Mouse (Mus musculus): ENCODE measurements around the gene Mdh2. TPM values are rescaled to one million over a fixed set of nuclear protein-coding genes. Genes with fewer than 3 reads are reported as not detected.
A peak's percentile ranks its signal among the peaks of the same experiment; 100 is the strongest.

Mdh2 gene
- polyA plus RNA-seq, 1 experiment from 2014 or later: 873 TPM

DNA sequence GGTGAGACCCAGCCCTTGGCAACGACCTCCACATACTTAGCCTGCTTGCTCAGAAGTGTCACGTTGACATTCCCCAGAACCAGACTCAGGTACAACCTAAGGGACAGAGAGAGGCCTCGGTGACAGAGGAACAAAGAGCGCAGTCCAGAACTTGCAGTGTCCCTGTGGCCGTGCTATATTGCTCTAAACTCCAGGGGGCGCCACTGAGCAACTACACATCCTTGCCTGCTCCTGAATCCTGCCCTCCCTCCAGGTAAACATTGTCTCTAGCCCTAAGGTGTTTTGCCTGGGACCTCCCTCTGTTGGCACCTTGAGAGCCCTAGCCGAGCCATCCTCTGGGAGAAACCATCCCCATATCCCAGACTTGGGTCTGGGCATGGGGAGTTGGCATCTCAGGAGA lies 41.1 kb upstream of the Mdh2 start:
- peaks cover 33% of the 10 kb centered on the region for H3K36me3 ChIP-seq (ENCODE audit: control insufficient read depth, insufficient read depth, low read length)

GRCm38 (mm10) chr5:135738266-135738665 lies 40.0 kb upstream of the Mdh2 start:
- Histone ChIP-seq H3K4me3 (ENCODE audit: low read length) (no peak overlapping the region), H3K4me1 (ENCODE audit: control insufficient read depth, insufficient read depth, low read length) (peaks cover 14% of the 10 kb centered on the region), H3K9ac (ENCODE audit: low read depth, low read length) (no peak overlapping the region), H3K27ac (ENCODE audit: low read length) (no peak overlapping the region), H3K4me2 (ENCODE audit: low read depth, low read length) (no peak overlapping the region), H3K9me3 (ENCODE audit: control insufficient read depth, low read length) (no peaks in the 10 kb centered on the region), H3K27me3 (replicated peaks; ENCODE audit: control insufficient read depth, insufficient read depth, low read length) (no peaks in the 10 kb centered on the region), H3K36me3 (ENCODE audit: control insufficient read depth, insufficient read depth, low read length) (peaks cover 27% of the 10 kb centered on the region)
- WGBS: 24% methylated on average over 6 of the region's 6 CpGs
- no peak for ATAC-seq

More for the DNA sequence above, 41.1 kb upstream of the Mdh2 start:
- Histone ChIP-seq H3K4me1 (ENCODE audit: control insufficient read depth, insufficient read depth, low read length) (peaks cover 7% of the 10 kb centered on the region), H3K4me2 (ENCODE audit: low read depth, low read length) (no peak overlapping the region), H3K9ac (ENCODE audit: low read depth, low read length) (no peak overlapping the region), H3K9me3 (ENCODE audit: control insufficient read depth, low read length) (no peaks in the 10 kb centered on the region), H3K27ac (ENCODE audit: low read length) (no peak overlapping the region), H3K27me3 (replicated peaks; ENCODE audit: control insufficient read depth, insufficient read depth, low read length) (no peaks in the 10 kb centered on the region), H3K4me3 (ENCODE audit: low read length) (no peak overlapping the region)
- WGBS: 79% methylated on average over 7 of the region's 7 CpGs
- no peak for ATAC-seq

DNA sequence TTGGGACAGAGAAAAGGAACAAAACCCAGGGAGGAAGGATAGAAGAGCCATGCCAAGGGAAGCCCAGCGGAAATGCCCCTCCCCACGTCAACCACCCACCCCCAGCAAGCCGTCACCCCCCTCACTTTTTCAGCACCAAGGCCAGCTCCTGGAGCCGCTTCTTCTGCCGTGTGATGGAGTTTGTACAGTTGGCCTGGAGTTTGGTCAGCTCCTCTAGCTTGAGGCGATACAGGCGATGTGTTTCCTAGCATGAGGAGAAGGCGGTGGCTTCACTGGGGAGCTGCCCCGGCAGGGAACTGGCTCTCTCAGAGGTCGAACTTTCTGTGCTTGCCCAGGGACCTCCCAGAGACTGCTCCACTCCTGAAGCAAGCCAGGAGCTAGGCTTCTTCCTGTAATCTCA lies 36.1 kb upstream of the Mdh2 start:
- no peaks in the 10 kb centered on the region for H3K36me3 ChIP-seq (ENCODE audit: control insufficient read depth, insufficient read depth, low read length)
- peaks cover 14% of the 10 kb centered on the region for H3K4me1 ChIP-seq (ENCODE audit: control insufficient read depth, insufficient read depth, low read length)
- H3K4me2 ChIP-seq (ENCODE audit: low read depth, low read length): no peak overlapping the region
- H3K4me3 ChIP-seq (ENCODE audit: low read length): no peak overlapping the region
- no peak overlapping the region for H3K9ac ChIP-seq (ENCODE audit: low read depth, low read length)
- H3K9me3 ChIP-seq (ENCODE audit: control insufficient read depth, low read length): no peaks in the 10 kb centered on the region
- 58% methylated on average over 10 of the region's 10 CpGs for WGBS
- no peak overlapping the region for H3K27ac ChIP-seq (ENCODE audit: low read length)
- ATAC-seq: no peak
- no peaks in the 10 kb centered on the region for H3K27me3 ChIP-seq (replicated peaks; ENCODE audit: control insufficient read depth, insufficient read depth, low read length)

GRCm38 (mm10) chr5:135742941-135743740 lies 35.1 kb upstream of the Mdh2 start:
- no peaks in the 10 kb centered on the region for H3K9me3 ChIP-seq (ENCODE audit: control insufficient read depth, low read length)
- H3K4me3 ChIP-seq (ENCODE audit: low read length): peak overlapping the region; percentile 93
- no peak; the same call in 1 of the 2 replicates for ATAC-seq
- H3K36me3 ChIP-seq (ENCODE audit: control insufficient read depth, insufficient read depth, low read length): no peaks in the 10 kb centered on the region
- peak overlapping the region; percentile 95 for H3K4me2 ChIP-seq (ENCODE audit: low read depth, low read length)
- peaks cover 12% of the 10 kb centered on the region for H3K4me1 ChIP-seq (ENCODE audit: control insufficient read depth, insufficient read depth, low read length)
- peak overlapping the region; percentile 80 for H3K9ac ChIP-seq (ENCODE audit: low read depth, low read length)
- WGBS: 21% methylated on average over 18 of the region's 18 CpGs
- peak overlapping the region; percentile 48; the same call in 1 of the 2 replicates for H3K27ac ChIP-seq (ENCODE audit: low read length)
- no peaks in the 10 kb centered on the region for H3K27me3 ChIP-seq (replicated peaks; ENCODE audit: control insufficient read depth, insufficient read depth, low read length)

DNA sequence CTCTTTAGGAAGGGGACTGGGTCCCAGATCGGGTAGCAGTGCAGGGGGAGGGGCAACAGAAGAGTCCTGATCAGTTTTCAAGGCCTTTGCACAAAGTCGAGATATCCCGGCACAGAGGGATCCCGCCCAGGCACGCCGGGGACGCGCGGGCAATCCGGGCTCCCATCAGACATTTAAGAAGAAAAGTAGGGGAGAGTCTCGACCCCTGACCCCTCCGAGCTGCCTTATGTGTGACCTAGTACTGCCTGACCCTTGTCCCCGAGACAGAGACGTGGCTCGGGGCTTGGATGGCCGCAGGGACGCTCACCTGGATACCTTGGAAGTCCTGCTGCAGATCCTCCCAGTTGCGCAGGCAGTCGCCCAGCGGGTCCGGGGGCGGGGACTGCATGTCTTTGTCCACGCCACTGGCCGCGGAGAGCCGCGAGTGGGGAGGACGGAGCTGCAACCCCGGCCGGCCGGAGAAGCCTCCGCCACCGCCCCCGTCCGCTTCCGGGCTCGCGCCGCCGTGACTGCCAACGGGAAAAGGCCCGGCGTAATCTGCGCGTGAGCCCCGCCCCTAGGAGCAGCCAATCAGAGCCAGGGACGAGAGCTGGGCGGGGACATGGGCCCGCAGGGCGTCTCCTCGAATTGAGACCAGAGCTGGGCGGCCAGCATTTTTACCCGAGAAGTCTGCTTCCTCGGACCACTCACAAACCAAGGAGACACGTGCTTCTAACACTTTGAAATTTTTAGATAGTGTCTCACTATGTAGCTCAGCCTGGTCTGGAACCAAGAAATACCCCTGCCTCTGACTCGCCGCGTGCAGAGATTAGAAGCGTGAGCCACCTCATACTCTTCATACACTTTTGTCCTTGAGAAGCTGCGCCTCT lies 34.3 kb upstream of the Mdh2 start, which contains the start of gene Tmem120a:
Gene Tmem120a (minus strand): TSS at position 708 of the 869 bp plus-strand sequence.
- under 1% methylated on average over 60 of the region's 60 CpGs for WGBS
- H3K9me3 ChIP-seq (ENCODE audit: control insufficient read depth, low read length): no peaks in the 10 kb centered on the region
- peak within 1 kb of the TSS; percentile 95 for H3K4me2 ChIP-seq (ENCODE audit: low read depth, low read length)
- peak within 1 kb of the TSS; percentile 93 for H3K4me3 ChIP-seq (ENCODE audit: low read length)
- H3K27ac ChIP-seq (ENCODE audit: low read length): peak within 1 kb of the TSS; percentile 48; the same call in 1 of the 2 replicates
- H3K4me1 ChIP-seq (ENCODE audit: control insufficient read depth, insufficient read depth, low read length): peaks cover 9% of the 10 kb centered on the region
- peak within 1 kb of the TSS; percentile 80 for H3K9ac ChIP-seq (ENCODE audit: low read depth, low read length)
- no peaks in the 10 kb centered on the region for H3K27me3 ChIP-seq (replicated peaks; ENCODE audit: control insufficient read depth, insufficient read depth, low read length)
- peak; percentile 97 for ATAC-seq
- H3K36me3 ChIP-seq (ENCODE audit: control insufficient read depth, insufficient read depth, low read length): no peaks in the 10 kb centered on the region

DNA sequence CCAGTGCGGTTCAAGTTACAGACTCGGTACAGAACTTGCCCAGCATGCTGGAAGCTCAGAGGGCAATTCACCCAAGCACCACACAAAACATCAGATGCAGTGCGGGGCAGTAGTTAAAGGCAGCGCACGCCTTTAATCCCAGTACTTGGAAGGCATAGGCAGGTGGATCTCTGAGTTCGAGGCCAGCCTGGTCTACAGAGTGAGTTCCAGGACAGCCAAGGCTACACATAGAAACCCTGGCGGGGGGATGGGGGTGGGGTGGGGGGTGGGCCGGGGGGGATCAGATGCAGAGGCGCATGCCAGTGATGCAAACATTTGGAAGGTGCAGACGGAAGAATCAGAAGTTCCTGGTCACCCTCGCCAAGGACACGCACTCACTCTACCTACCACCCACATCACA lies 33.5 kb upstream of the Mdh2 start:
- H3K9ac ChIP-seq (ENCODE audit: low read depth, low read length): peak overlapping the region; percentile 60
- H3K9me3 ChIP-seq (ENCODE audit: control insufficient read depth, low read length): no peaks in the 10 kb centered on the region
- H3K4me3 ChIP-seq (ENCODE audit: low read length): peak overlapping the region; percentile 93
- H3K36me3 ChIP-seq (ENCODE audit: control insufficient read depth, insufficient read depth, low read length): no peaks in the 10 kb centered on the region
- 21% methylated on average over 12 of the region's 12 CpGs for WGBS
- H3K27me3 ChIP-seq (replicated peaks; ENCODE audit: control insufficient read depth, insufficient read depth, low read length): no peaks in the 10 kb centered on the region
- H3K4me2 ChIP-seq (ENCODE audit: low read depth, low read length): peak overlapping the region; percentile 95
- H3K4me1 ChIP-seq (ENCODE audit: control insufficient read depth, insufficient read depth, low read length): peaks cover 9% of the 10 kb centered on the region
- H3K27ac ChIP-seq (ENCODE audit: low read length): no peak overlapping the region
- ATAC-seq: peak; percentile 8; the same call in 1 of the 2 replicates

DNA sequence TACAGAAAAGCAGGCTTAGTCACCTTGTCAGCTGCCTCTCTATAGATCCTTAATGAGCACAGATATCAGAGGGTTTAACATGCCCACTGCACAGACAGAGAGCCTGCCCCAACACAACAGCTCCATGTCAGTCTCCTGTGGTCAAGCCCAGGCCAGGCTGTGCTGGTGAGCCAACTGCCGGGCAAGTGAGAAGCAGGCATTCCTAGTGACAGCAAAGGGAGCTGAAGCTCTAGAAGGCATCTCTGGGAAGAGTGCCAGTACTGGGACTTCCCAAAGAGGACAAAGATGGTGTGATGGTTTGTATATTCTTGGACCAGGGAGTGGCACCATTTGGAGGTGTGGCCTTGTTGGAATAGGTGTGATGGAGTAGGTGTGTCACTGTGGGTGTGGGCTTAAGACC lies 27.2 kb upstream of the Mdh2 start:
- ATAC-seq: no peak
- Histone ChIP-seq H3K27me3 (replicated peaks; ENCODE audit: control insufficient read depth, insufficient read depth, low read length) (no peaks in the 10 kb centered on the region), H3K4me2 (ENCODE audit: low read depth, low read length) (no peak overlapping the region), H3K9ac (ENCODE audit: low read depth, low read length) (no peak overlapping the region), H3K9me3 (ENCODE audit: control insufficient read depth, low read length) (no peaks in the 10 kb centered on the region), H3K36me3 (ENCODE audit: control insufficient read depth, insufficient read depth, low read length) (no peaks in the 10 kb centered on the region), H3K27ac (ENCODE audit: low read length) (no peak overlapping the region), H3K4me1 (ENCODE audit: control insufficient read depth, insufficient read depth, low read length) (no peaks in the 10 kb centered on the region), H3K4me3 (ENCODE audit: low read length) (no peak overlapping the region)
- WGBS: 90% methylated on average over 1 of the region's 1 CpGs

DNA sequence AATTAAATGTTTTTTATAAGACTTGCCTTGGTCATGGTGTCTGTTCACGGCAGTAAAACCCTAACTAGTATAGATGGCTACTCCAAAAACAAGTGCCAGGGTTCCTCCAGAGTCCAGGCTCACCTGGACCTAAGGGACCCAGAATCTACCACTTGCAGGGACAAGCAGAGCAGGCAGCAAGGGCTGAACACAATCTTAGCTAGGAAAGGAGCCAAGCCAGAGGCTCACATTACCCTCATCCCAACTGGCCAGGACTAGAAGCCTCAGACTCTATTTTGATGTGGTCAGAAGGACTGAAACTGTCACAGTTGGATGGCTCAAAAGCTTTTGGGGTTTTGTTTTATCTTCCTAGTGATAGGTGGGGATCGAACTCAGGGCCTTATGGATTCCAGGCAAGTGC lies 26.7 kb upstream of the Mdh2 start:
- no peaks in the 10 kb centered on the region for H3K9me3 ChIP-seq (ENCODE audit: control insufficient read depth, low read length)
- no peak for ATAC-seq
- no peaks in the 10 kb centered on the region for H3K36me3 ChIP-seq (ENCODE audit: control insufficient read depth, insufficient read depth, low read length)
- no peaks in the 10 kb centered on the region for H3K4me1 ChIP-seq (ENCODE audit: control insufficient read depth, insufficient read depth, low read length)
- WGBS: 65% methylated on average over 2 of the region's 2 CpGs
- H3K9ac ChIP-seq (ENCODE audit: low read depth, low read length): no peak overlapping the region
- H3K27ac ChIP-seq (ENCODE audit: low read length): no peak overlapping the region
- H3K4me3 ChIP-seq (ENCODE audit: low read length): no peak overlapping the region
- no peak overlapping the region for H3K4me2 ChIP-seq (ENCODE audit: low read depth, low read length)
- H3K27me3 ChIP-seq (replicated peaks; ENCODE audit: control insufficient read depth, insufficient read depth, low read length): no peaks in the 10 kb centered on the region

- no peak overlapping the region for H3K4me2 ChIP-seq (ENCODE audit: low read depth, low read length)
- H3K36me3 ChIP-seq (ENCODE audit: control insufficient read depth, insufficient read depth, low read length): no peaks in the 10 kb centered on the region
- no peak overlapping the region for H3K9ac ChIP-seq (ENCODE audit: low read depth, low read length)
- WGBS: 71% methylated on average over 3 of the region's 3 CpGs
- H3K4me3 ChIP-seq (ENCODE audit: low read length): no peak overlapping the region
- no peak for ATAC-seq
- no peaks in the 10 kb centered on the region for H3K4me1 ChIP-seq (ENCODE audit: control insufficient read depth, insufficient read depth, low read length)
- no peak overlapping the region for H3K27ac ChIP-seq (ENCODE audit: low read length)
- no peaks in the 10 kb centered on the region for H3K27me3 ChIP-seq (replicated peaks; ENCODE audit: control insufficient read depth, insufficient read depth, low read length)
- H3K9me3 ChIP-seq (ENCODE audit: control insufficient read depth, low read length): no peaks in the 10 kb centered on the region
Observed at GRCm38 (mm10) chr5:135761881-135762280, 16.4 kb upstream of the Mdh2 start.

Measured in intestine, embryonic 16.5 days (tissue).